Mouse (Mus musculus) cerebellum, adult 11-12 months (tissue): ENCODE results near the gene Mok.

Experiments used
- DNase-seq: peaks from one replicate; pipeline ENCODE4 v3.0.0; 2022

The Mok gene

DNA sequence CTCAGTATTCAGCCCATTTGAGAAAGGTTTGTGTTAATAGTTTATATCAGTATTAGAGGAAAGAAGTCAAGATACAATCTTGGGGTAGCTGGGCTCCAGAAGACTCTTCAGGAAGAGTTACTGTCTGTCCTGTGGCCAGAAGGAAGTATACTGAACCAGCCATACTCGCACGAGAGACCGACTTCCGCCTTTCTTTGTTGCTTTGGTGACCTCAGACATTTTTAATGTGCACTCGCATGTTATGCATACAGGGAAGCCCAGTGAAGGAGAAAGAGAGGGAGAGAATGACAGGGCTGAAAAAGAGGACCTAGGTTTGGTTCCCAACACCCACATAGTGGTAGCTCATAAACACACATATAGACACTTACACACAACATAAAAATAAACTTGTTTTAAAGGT lies 76.2 kb downstream of the Mok start:
- DNase-seq, result no peak

DNA sequence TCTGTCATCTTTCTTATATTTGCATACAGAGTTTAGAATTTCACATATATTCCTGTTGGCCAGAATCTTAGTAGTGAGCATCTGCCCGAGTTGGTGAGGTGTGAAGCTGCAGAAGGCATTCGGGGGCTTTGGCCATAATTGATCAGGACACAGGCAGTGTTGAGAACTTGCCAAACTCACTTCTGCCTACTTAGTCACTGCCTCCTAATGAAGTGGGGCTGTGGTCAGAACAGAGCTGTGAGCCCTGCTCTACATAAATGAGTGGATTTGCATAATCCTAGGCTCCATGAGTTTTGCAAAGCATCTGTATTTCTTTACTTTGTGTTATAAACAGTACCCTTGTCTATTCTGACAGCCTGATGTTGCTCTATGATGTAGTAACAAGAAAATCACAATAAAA lies 78.4 kb downstream of the Mok start:
- no peak for DNase-seq

DNA sequence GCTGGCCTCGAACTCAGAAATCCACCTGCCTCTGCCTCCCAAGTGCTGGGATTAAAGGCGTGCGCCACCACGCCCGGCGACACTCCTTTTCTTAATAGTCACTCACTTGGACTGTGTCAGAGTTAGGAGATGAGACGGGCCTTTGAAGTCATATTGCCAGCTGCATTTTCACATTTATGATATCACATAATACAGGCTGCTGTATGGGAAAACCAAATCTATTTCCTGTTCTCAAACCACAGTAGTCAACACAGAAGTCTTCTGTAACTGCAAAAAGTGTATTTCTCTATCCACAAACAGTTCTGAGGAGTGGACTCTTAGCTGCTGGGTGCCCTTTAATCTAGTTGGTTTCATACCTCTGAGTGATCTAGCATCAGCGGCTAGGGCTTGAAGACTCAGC lies 81.8 kb downstream of the Mok start:
- DNase-seq, result no peak
